Mouse (Mus musculus): Measurements from ENCODE around the gene Cyp2d9. TPM values are rescaled to one million over a fixed set of nuclear protein-coding genes. Genes with fewer than 3 reads are reported as not detected.
"Not testable (repeated sequence)": the region's sequence is repeated elsewhere in the genome, so short reads cannot be mapped to it uniquely, and the experiment has no call there.

Cyp2d9 gene
- polyA plus RNA-seq, 1 experiment: 0.72 TPM

DNA sequence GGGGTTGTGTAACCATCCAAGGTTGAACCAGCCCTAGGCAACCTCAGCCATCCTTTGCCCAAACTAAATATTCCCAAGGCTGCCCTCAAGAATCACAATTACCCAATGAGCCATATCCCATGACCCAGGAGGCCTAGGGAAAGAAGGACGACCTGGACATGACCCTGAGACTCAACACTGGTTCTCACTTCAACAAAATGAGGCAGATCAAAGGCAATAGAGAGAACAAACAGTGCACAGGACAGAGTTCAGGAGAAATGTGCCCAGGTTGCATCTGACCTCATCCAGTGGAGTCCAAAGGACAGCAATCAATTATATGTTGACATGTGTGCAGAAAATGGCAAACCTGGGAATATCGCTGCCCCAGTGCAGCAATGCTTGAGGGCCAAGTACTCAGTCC is 16.8 kb downstream of the Cyp2d9 start:
- not testable (repeated sequence) for DNase-seq (ENCODE audit: low read depth)

GRCm38 (mm10) chr15:82452133-82452532 is 18.9 kb downstream of the Cyp2d9 start:
- DNase-seq (ENCODE audit: low read depth): not testable (repeated sequence)

GRCm38 (mm10) chr15:82453501-82453900 is 20.3 kb downstream of the Cyp2d9 start:
- DNase-seq (ENCODE audit: low read depth): not testable (repeated sequence)

DNA sequence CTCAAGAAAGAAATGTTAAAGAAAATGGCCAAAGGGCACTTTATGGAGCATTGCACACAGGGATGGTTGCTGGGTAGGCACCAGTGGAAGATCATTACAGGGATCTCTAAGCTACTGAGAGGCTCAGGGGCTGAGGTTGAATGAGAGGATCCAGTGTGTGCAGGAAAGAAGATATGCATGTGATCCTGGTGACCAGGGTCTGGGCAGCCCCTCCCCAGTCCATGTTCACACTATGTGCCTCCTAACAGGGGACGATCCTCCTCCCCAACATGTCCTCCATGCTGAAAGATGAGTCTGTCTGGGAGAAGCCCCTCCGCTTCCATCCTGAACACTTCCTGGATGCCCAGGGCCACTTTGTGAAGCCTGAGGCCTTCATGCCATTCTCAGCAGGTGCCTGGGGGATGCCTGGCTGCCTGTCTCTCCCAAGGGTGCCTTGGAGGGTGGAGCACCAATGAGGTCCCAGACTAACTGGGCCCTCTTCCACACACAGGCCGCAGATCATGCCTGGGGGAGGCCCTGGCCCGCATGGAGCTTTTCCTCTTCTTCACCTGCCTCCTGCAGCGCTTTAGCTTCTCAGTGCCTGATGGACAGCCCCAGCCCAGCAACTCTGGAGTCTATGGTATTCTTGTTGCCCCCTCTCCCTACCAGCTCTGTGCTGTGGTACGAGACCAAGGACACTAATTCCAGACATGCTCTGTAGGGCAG is 23.0 kb downstream of the Cyp2d9 start:
- DNase-seq (ENCODE audit: low read depth): not testable (repeated sequence)

- no peak for DNase-seq (ENCODE audit: low read depth)
Measured at GRCm38 (mm10) chr15:82457064-82458021, 24.1 kb downstream of the Cyp2d9 start.

GRCm38 (mm10) chr15:82459266-82459665 is 26.0 kb downstream of the Cyp2d9 start:
- not testable (repeated sequence) for DNase-seq (ENCODE audit: low read depth)

- no peak for DNase-seq (ENCODE audit: low read depth)
Measured at GRCm38 (mm10) chr15:82464701-82465100, 31.5 kb downstream of the Cyp2d9 start.

DNA sequence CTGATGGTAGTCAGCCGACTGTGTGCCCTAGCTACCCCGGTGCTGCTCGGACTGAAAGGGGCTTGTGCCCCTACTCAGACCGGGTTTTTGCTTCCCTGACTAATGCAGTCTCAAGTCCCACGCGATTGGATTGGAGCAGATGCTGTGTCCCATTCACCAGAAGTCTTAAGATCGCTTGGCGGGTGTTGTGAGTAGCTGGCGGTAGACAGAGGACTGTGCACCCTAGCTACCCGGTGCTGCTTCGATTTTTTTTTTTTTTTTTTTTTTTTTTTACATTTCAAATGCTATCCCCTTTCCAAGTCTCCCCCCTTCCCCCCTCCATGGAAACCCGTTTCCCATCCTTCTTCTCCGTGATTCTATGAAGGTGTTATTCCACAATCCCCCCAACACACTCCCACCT is 61.0 kb downstream of the Cyp2d9 start:
- DNase-seq (ENCODE audit: low read depth): not testable (repeated sequence)

Other genes starting within 250 kb of the Cyp2d9 start
- 0.22 and 0.27 TPM in 2 replicates for gene Shisa8, start 220.6 kb upstream of the Cyp2d9 start, polyA plus RNA-seq (2012; rRNA removed)
- gene Tnfrsf13c, start 209.1 kb upstream of the Cyp2d9 start, polyA plus RNA-seq (2012; rRNA removed): 0.19 and 0.61 TPM in 2 replicates
- 3.4 and 5.7 TPM in 2 replicates for gene Cenpm, start 188.7 kb upstream of the Cyp2d9 start, polyA plus RNA-seq (2012; rRNA removed)
- not detected in 2 replicates for gene 1500009C09Rik, start 181.0 kb upstream of the Cyp2d9 start, polyA plus RNA-seq (2012; rRNA removed)
- 1.2 and 1.3 TPM in 2 replicates for gene Sept3, start 158.5 kb upstream of the Cyp2d9 start, polyA plus RNA-seq (2012; rRNA removed)
- 0.71 and 0.73 TPM in 2 replicates for gene Wbp2nl, start 134.5 kb upstream of the Cyp2d9 start, polyA plus RNA-seq (2012; rRNA removed)
- 123 and 151 TPM in 2 replicates for gene Naga, start 94.5 kb upstream of the Cyp2d9 start, polyA plus RNA-seq (2012; rRNA removed)
- 1.5 and 1.6 TPM in 2 replicates for gene Pheta2, start 94.5 kb upstream of the Cyp2d9 start, polyA plus RNA-seq (2012; rRNA removed)
- gene Smdt1, start 94.5 kb upstream of the Cyp2d9 start, polyA plus RNA-seq (2012; rRNA removed): 228 and 229 TPM in 2 replicates
- 302 and 385 TPM in 2 replicates for gene Ndufa6, start 79.1 kb upstream of the Cyp2d9 start, polyA plus RNA-seq (2012; rRNA removed)
- gene Cyp2d22, start 53.2 kb upstream of the Cyp2d9 start, polyA plus RNA-seq (2012; rRNA removed): 31.0 and 34.7 TPM in 2 replicates
- gene Cyp2d11, start 39.4 kb upstream of the Cyp2d9 start, polyA plus RNA-seq (2012; rRNA removed): not detected in 2 replicates
- 0.14 and 1.6 TPM in 2 replicates for gene Cyp2d10, start 26.2 kb upstream of the Cyp2d9 start, polyA plus RNA-seq (2012; rRNA removed)
- gene Cyp2d12, start 121.6 kb downstream of the Cyp2d9 start, polyA plus RNA-seq (2012; rRNA removed): not detected in 2 replicates
- not detected in 2 replicates for gene Cyp2d34, start 187.5 kb downstream of the Cyp2d9 start, polyA plus RNA-seq (2012; rRNA removed)

All from gonadal fat pad, adult 2 months (tissue).